Mouse (Mus musculus) lung, postnatal 0 days (tissue): Measurements from ENCODE around the gene Nup50.

Experiments
- CTCF ChIP-seq: IDR thresholded peaks from 2 replicates; pipeline ENCODE4 v1.5.1; 2016; ENCODE audit warnings: antibody characterized with exemption, mild to moderate bottlenecking
- EP300 ChIP-seq: IDR thresholded peaks from 2 replicates; pipeline ENCODE4 v1.6.1; 2016; ENCODE audit warnings: antibody characterized with exemption, mild to moderate bottlenecking, control low read depth

DNA sequence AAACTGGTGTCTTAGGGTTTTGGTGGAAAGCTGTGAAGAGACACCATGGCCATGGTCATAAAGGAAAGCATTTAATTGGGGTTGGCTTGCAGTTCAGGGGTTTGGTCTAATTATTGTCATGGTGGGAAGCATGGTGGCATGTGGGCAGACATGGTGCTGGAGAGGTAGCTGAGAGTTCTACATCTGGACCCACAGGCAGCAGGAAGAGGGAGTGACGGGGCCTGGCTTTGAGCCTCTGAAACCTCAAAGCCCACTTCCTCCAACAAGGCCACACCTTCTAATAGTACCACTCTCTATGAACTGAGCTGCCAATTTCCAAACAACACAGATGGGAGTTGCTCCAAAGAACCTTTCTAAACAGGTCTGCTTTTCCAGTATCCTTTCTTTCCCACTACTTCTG, 26.5 kb upstream of the Nup50 start:
- TF ChIP-seq CTCF, result no peak
- no peak for TF ChIP-seq EP300
